ENCODE assay signal across 9 mouse cellular contexts in the genomic region with DNA sequence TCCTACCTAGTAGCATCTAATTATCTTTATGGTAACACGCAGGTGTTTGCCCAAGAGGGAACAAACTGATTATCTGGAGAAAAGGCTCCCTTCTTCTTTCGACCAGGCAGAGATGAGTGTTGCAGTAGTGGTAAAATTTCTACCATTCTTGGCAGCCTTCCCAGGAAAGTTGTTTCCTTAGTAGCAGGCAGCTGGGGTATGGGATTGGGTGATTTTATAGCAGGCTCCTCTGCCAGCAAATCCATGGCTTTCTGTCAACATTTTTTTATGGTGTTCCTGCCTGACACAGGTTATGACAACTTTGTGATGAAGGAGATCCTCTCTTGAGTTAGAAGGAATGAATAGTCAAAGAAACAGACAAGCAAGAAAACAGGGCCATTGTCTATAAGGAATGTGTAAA. TPM values are rescaled to one million over a fixed set of nuclear protein-coding genes. Genes with fewer than 3 reads are reported as not detected.
DNase-seq lines count a peak whose midpoint lies in the region; ATAC-seq lines count a peak whose summit lies in the region.
"Had no signal": no experiment of that assay in that cellular context is flagged by ENCODE, and none has a peak within 500 bp of the region (broad histone marks: within the 10 kb centered on the region; RNA-seq: fewer than 3 reads in every experiment).

No protein-coding gene starts in this region.

- ATAC-seq in forebrain, embryonic 15.5 days (replicated peaks) = peak; percentile 84
- no peak for ATAC-seq in forebrain, embryonic 11.5 days (replicated peaks; ENCODE audit: low FRiP score)
- ATAC-seq in intestine, embryonic 15.5 days = no peak

- no peak overlapping the region for H3K4me3 ChIP-seq in forebrain, embryonic 15.5 days
- no peak overlapping the region for H3K4me3 ChIP-seq in forebrain, embryonic 11.5 days (ENCODE audit: low read depth, low read length)
- H3K4me3 ChIP-seq in intestine, embryonic 15.5 days (replicated peaks) = no peak overlapping the region

- H3K36me3 ChIP-seq in forebrain, embryonic 15.5 days = no peaks in the 10 kb centered on the region
- H3K36me3 ChIP-seq in forebrain, embryonic 11.5 days (ENCODE audit: control insufficient read depth, insufficient read depth, low read length) = no peaks in the 10 kb centered on the region
- no peaks in the 10 kb centered on the region for H3K36me3 ChIP-seq in intestine, embryonic 15.5 days

- no peak overlapping the region for H3K9ac ChIP-seq in forebrain, embryonic 15.5 days (replicated peaks)
- no peak overlapping the region for H3K9ac ChIP-seq in forebrain, embryonic 11.5 days (ENCODE audit: low read length)
- H3K9ac ChIP-seq in intestine, embryonic 15.5 days = no peak overlapping the region

- no peaks in the 10 kb centered on the region for H3K4me1 ChIP-seq in forebrain, embryonic 15.5 days
- H3K4me1 ChIP-seq in forebrain, embryonic 11.5 days (replicated peaks; ENCODE audit: control insufficient read depth, insufficient read depth, low read length) = no peaks in the 10 kb centered on the region
- H3K4me1 ChIP-seq in intestine, embryonic 15.5 days (replicated peaks) = no peaks in the 10 kb centered on the region

- no peaks in the 10 kb centered on the region for H3K27me3 ChIP-seq in forebrain, embryonic 15.5 days
- no peaks in the 10 kb centered on the region for H3K27me3 ChIP-seq in forebrain, embryonic 11.5 days (ENCODE audit: control insufficient read depth, insufficient read depth, low read length)
- no peaks in the 10 kb centered on the region for H3K27me3 ChIP-seq in intestine, embryonic 15.5 days (replicated peaks)

- H3K4me2 ChIP-seq in forebrain, embryonic 15.5 days (replicated peaks) = no peak overlapping the region
- H3K4me2 ChIP-seq in forebrain, embryonic 11.5 days (ENCODE audit: low read depth, low read length, severe bottlenecking) = no peak overlapping the region
- H3K4me2 ChIP-seq in intestine, embryonic 15.5 days (replicated peaks) = no peak overlapping the region

- 52% methylated on average over 2 of the region's 2 CpGs for WGBS in forebrain, embryonic 15.5 days
- 81% methylated on average over 2 of the region's 2 CpGs for WGBS in forebrain, embryonic 11.5 days
- 50% methylated on average over 2 of the region's 2 CpGs for WGBS in intestine, embryonic 15.5 days

- H3K9me3 ChIP-seq in forebrain, embryonic 15.5 days = no peaks in the 10 kb centered on the region
- H3K9me3 ChIP-seq in forebrain, embryonic 11.5 days (ENCODE audit: control insufficient read depth, low read length) = no peaks in the 10 kb centered on the region; the same call in 1 of the 2 replicates
- no peaks in the 10 kb centered on the region for H3K9me3 ChIP-seq in intestine, embryonic 15.5 days

- no peak for DNase-seq in forebrain, embryonic 11.5 days (ENCODE audit: low spot score)
- peak; percentile 54 for DNase-seq in 3T3-L1 (ENCODE audit: low read depth, low spot score)
- DNase-seq in fibroblast of lung, adult 2 months (ENCODE audit: low read depth) = peak; percentile 13
- peak; percentile 12 to 24 for DNase-seq in layer of hippocampus, postnatal 10 days (ENCODE audit: low spot score in 2 of 2)
- DNase-seq in thymus, postnatal 10 days (ENCODE audit: low spot score in 2 of 2) = no peak
- DNase-seq in spleen, adult 12 weeks (ENCODE audit: low spot score) = no peak

- H3K27ac ChIP-seq in forebrain, embryonic 15.5 days (replicated peaks) = 0 out of 2 replicates have a peak overlapping the region, but pooled peaks have one; percentile 21
- no peak overlapping the region for H3K27ac ChIP-seq in forebrain, embryonic 11.5 days (ENCODE audit: low read depth, low read length)
- H3K27ac ChIP-seq in intestine, embryonic 15.5 days = no peak overlapping the region

RNA-seq across cellular contexts. Expression of gene H60c, which starts 40.2 kb away (rescaled TPM):
- not detected in 2 replicates for polyA plus RNA-seq in forebrain, embryonic 15.5 days (2015; fragmentation: Nextera tagmentation; extraction: Ambion mirVana)
- 0.12 TPM in 1 of 2 replicates, not detected in the other for polyA plus RNA-seq in forebrain, embryonic 11.5 days (2014; fragmentation: Nextera tagmentation; extraction: Ambion mirVana)
- total RNA-seq in layer of hippocampus, postnatal 10 days (2021) = not detected
- polyA plus RNA-seq in intestine, embryonic 15.5 days (2015; fragmentation: Nextera tagmentation; extraction: Ambion mirVana) = 0.05 and 0.24 TPM in 2 replicates
- total RNA-seq: common myeloid progenitor, adult 5-6 weeks had no signal

RNA-seq across cellular contexts. Expression of gene Ppp1r14c, which starts 58.1 kb away (rescaled TPM):
- polyA plus RNA-seq in forebrain, embryonic 15.5 days (2015; fragmentation: Nextera tagmentation; extraction: Ambion mirVana) = 63.0 and 64.4 TPM in 2 replicates
- polyA plus RNA-seq in forebrain, embryonic 11.5 days (2014; fragmentation: Nextera tagmentation; extraction: Ambion mirVana) = 2.0 and 2.4 TPM in 2 replicates
- total RNA-seq in layer of hippocampus, postnatal 10 days (2021) = 100 to 1,000 TPM in 1 of 2 experiments, 10 to 100 TPM in 1; 95.9 to 102 TPM
- polyA plus RNA-seq in intestine, embryonic 15.5 days (2015; fragmentation: Nextera tagmentation; extraction: Ambion mirVana) = 1.8 and 2.4 TPM in 2 replicates
- total RNA-seq: common myeloid progenitor, adult 5-6 weeks had no signal

Comparison
In these comparisons a context has a peak if more than half of its experiments do, and no peak if none do; other contexts are left out.
1. RNA of gene Ppp1r14c, which starts 58.1 kb away (polyA plus RNA-seq): 63.0 to 64.4 TPM in forebrain, embryonic 15.5 days; 1.8 to 2.4 TPM in intestine, embryonic 15.5 days and 2.0 to 2.4 TPM in forebrain, embryonic 11.5 days; every median in the first group is over 10 times any median in the second.
2. DNase-seq: peak in 3T3-L1 (single experiment), fibroblast of lung, adult 2 months (single experiment) and layer of hippocampus, postnatal 10 days (2 of 2); none in forebrain, embryonic 11.5 days (single experiment), thymus, postnatal 10 days (0 of 2) and spleen, adult 12 weeks (single experiment).